Mouse (Mus musculus): ENCODE results near the gene Serpina9. TPM values are rescaled to one million over a fixed set of nuclear protein-coding genes. Genes with fewer than 3 reads are reported as not detected.

Gene Serpina9
- total RNA-seq, 1 experiment: 0.18 TPM

- H3K4me3 ChIP-seq (ENCODE audit: insufficient read depth in 1 of 2, low read depth in 1 of 2, low read length in 2 of 2, poor library complexity in 1 of 2, severe bottlenecking in 1 of 2): no peak overlapping the region
- no peaks in the 10 kb centered on the region for H3K4me1 ChIP-seq (ENCODE audit: control insufficient read depth in 2 of 2, insufficient read depth in 2 of 2, low read length in 2 of 2, poor library complexity in 1 of 2)
- H3K9ac ChIP-seq (ENCODE audit: insufficient read depth, low read depth, low read length, poor library complexity, severe bottlenecking): no peak overlapping the region
- in situ Hi-C loops (cut with MboI; ENCODE audit: low sequenced_read_pairs in 2 of 2, unreplicated experiment in 2 of 2): no loop called here
- TF ChIP-seq MAFK (IDR thresholded peaks at IDR 0.05; ENCODE audit: insufficient read depth, low read depth, low read length): no peak
- TF ChIP-seq HCFC1 (IDR thresholded peaks at IDR 0.05; ENCODE audit: borderline replicate concordance, insufficient read depth, low read length): no peak
- no peak for TF ChIP-seq CHD2 (IDR thresholded peaks at IDR 0.05; ENCODE audit: low read depth, low read length)
- TF ChIP-seq ZNF384 (IDR thresholded peaks at IDR 0.05; ENCODE audit: low read depth, low read length): no peak
- TF ChIP-seq ZC3H11A (IDR thresholded peaks at IDR 0.05; ENCODE audit: borderline replicate concordance, low read depth, low read length): no peak
- no peak for DNase-seq (ENCODE audit: low read depth, low spot score)
- no peak overlapping the region for H3K27ac ChIP-seq (ENCODE audit: insufficient read depth, low read depth, low read length, poor library complexity, severe bottlenecking)
- H3K36me3 ChIP-seq (ENCODE audit: control insufficient read depth, insufficient read depth, low read length, poor library complexity, severe bottlenecking): no peaks in the 10 kb centered on the region
- no peaks in the 10 kb centered on the region for H3K9me3 ChIP-seq (ENCODE audit: control insufficient read depth, insufficient read depth, low read depth, low read length)
Measured at GRCm38 (mm10) chr12:104057050-104057449, 43.5 kb upstream of the Serpina9 start.

GRCm38 (mm10) chr12:104055755-104056154, 42.2 kb upstream of the Serpina9 start:
- no peak for DNase-seq (ENCODE audit: low read depth, low spot score)
- in situ Hi-C loops (cut with MboI; ENCODE audit: low sequenced_read_pairs in 2 of 2, unreplicated experiment in 2 of 2): no loop called here
- Histone ChIP-seq H3K36me3 (ENCODE audit: control insufficient read depth, insufficient read depth, low read length, poor library complexity, severe bottlenecking) (no peaks in the 10 kb centered on the region), H3K9me3 (ENCODE audit: control insufficient read depth, insufficient read depth, low read depth, low read length) (no peaks in the 10 kb centered on the region), H3K4me3 (ENCODE audit: insufficient read depth in 1 of 2, low read depth in 1 of 2, low read length in 2 of 2, poor library complexity in 1 of 2, severe bottlenecking in 1 of 2) (no peak overlapping the region), H3K27ac (ENCODE audit: insufficient read depth, low read depth, low read length, poor library complexity, severe bottlenecking) (no peak overlapping the region), H3K4me1 (ENCODE audit: control insufficient read depth in 2 of 2, insufficient read depth in 2 of 2, low read length in 2 of 2, poor library complexity in 1 of 2) (no peaks in the 10 kb centered on the region), H3K9ac (ENCODE audit: insufficient read depth, low read depth, low read length, poor library complexity, severe bottlenecking) (no peak overlapping the region)
- TF ChIP-seq MAFK (IDR thresholded peaks at IDR 0.05; ENCODE audit: insufficient read depth, low read depth, low read length) (no peak), HCFC1 (IDR thresholded peaks at IDR 0.05; ENCODE audit: borderline replicate concordance, insufficient read depth, low read length) (no peak), CHD2 (IDR thresholded peaks at IDR 0.05; ENCODE audit: low read depth, low read length) (no peak), ZNF384 (IDR thresholded peaks at IDR 0.05; ENCODE audit: low read depth, low read length) (no peak)

- DNase-seq (ENCODE audit: low read depth, low spot score): no peak
- Histone ChIP-seq H3K4me1 (ENCODE audit: control insufficient read depth in 2 of 2, insufficient read depth in 2 of 2, low read length in 2 of 2, poor library complexity in 1 of 2) (no peaks in the 10 kb centered on the region), H3K36me3 (ENCODE audit: control insufficient read depth, insufficient read depth, low read length, poor library complexity, severe bottlenecking) (no peaks in the 10 kb centered on the region), H3K9me3 (ENCODE audit: control insufficient read depth, insufficient read depth, low read depth, low read length) (no peaks in the 10 kb centered on the region), H3K27ac (ENCODE audit: insufficient read depth, low read depth, low read length, poor library complexity, severe bottlenecking) (no peak overlapping the region), H3K9ac (ENCODE audit: insufficient read depth, low read depth, low read length, poor library complexity, severe bottlenecking) (no peak overlapping the region), H3K4me3 (ENCODE audit: insufficient read depth in 1 of 2, low read depth in 1 of 2, low read length in 2 of 2, poor library complexity in 1 of 2, severe bottlenecking in 1 of 2) (no peak overlapping the region)
- TF ChIP-seq HCFC1 (IDR thresholded peaks at IDR 0.05; ENCODE audit: borderline replicate concordance, insufficient read depth, low read length): no peak
- TF ChIP-seq CHD2 (IDR thresholded peaks at IDR 0.05; ENCODE audit: low read depth, low read length): no peak
- TF ChIP-seq ZNF384 (IDR thresholded peaks at IDR 0.05; ENCODE audit: low read depth, low read length): no peak
- TF ChIP-seq MAFK (IDR thresholded peaks at IDR 0.05; ENCODE audit: insufficient read depth, low read depth, low read length): no peak
- no peak for TF ChIP-seq ZC3H11A (IDR thresholded peaks at IDR 0.05; ENCODE audit: borderline replicate concordance, low read depth, low read length)
- in situ Hi-C loops (cut with MboI; ENCODE audit: low sequenced_read_pairs in 2 of 2, unreplicated experiment in 2 of 2): no loop called here
Measured at GRCm38 (mm10) chr12:104053995-104054394, 40.4 kb upstream of the Serpina9 start.

GRCm38 (mm10) chr12:104045713-104046112, 32.2 kb upstream of the Serpina9 start:
- Histone ChIP-seq H3K36me3 (ENCODE audit: control insufficient read depth, insufficient read depth, low read length, poor library complexity, severe bottlenecking) (no peaks in the 10 kb centered on the region), H3K9me3 (ENCODE audit: control insufficient read depth, insufficient read depth, low read depth, low read length) (no peaks in the 10 kb centered on the region), H3K4me1 (ENCODE audit: control insufficient read depth in 2 of 2, insufficient read depth in 2 of 2, low read length in 2 of 2, poor library complexity in 1 of 2) (no peaks in the 10 kb centered on the region), H3K9ac (ENCODE audit: insufficient read depth, low read depth, low read length, poor library complexity, severe bottlenecking) (no peak overlapping the region), H3K4me3 (ENCODE audit: insufficient read depth in 1 of 2, low read depth in 1 of 2, low read length in 2 of 2, poor library complexity in 1 of 2, severe bottlenecking in 1 of 2) (no peak overlapping the region), H3K27ac (ENCODE audit: insufficient read depth, low read depth, low read length, poor library complexity, severe bottlenecking) (no peak overlapping the region)
- no peak for TF ChIP-seq MAFK (IDR thresholded peaks at IDR 0.05; ENCODE audit: insufficient read depth, low read depth, low read length)
- no peak for TF ChIP-seq CHD2 (IDR thresholded peaks at IDR 0.05; ENCODE audit: low read depth, low read length)
- no peak for TF ChIP-seq ZNF384 (IDR thresholded peaks at IDR 0.05; ENCODE audit: low read depth, low read length)
- TF ChIP-seq HCFC1 (IDR thresholded peaks at IDR 0.05; ENCODE audit: borderline replicate concordance, insufficient read depth, low read length): no peak
- no peak for TF ChIP-seq ZC3H11A (IDR thresholded peaks at IDR 0.05; ENCODE audit: borderline replicate concordance, low read depth, low read length)
- no peak for DNase-seq (ENCODE audit: low read depth, low spot score)
- in situ Hi-C loops (cut with MboI; ENCODE audit: low sequenced_read_pairs in 2 of 2, unreplicated experiment in 2 of 2): no loop called here

GRCm38 (mm10) chr12:104044343-104044742, 30.8 kb upstream of the Serpina9 start, which contains the start of gene Serpina12:
Gene Serpina12 (minus strand): TSS chr12:104044443.
- H3K36me3 ChIP-seq (ENCODE audit: control insufficient read depth, insufficient read depth, low read length, poor library complexity, severe bottlenecking): no peaks in the 10 kb centered on the region
- no peak within 1 kb of the TSS for H3K9ac ChIP-seq (ENCODE audit: insufficient read depth, low read depth, low read length, poor library complexity, severe bottlenecking)
- DNase-seq (ENCODE audit: low read depth, low spot score): no peak
- H3K9me3 ChIP-seq (ENCODE audit: control insufficient read depth, insufficient read depth, low read depth, low read length): no peaks in the 10 kb centered on the region
- in situ Hi-C loops (cut with MboI; ENCODE audit: low sequenced_read_pairs in 2 of 2, unreplicated experiment in 2 of 2): no loop called here
- no peaks in the 10 kb centered on the region for H3K4me1 ChIP-seq (ENCODE audit: control insufficient read depth in 2 of 2, insufficient read depth in 2 of 2, low read length in 2 of 2, poor library complexity in 1 of 2)
- no peak within 1 kb of the TSS for H3K27ac ChIP-seq (ENCODE audit: insufficient read depth, low read depth, low read length, poor library complexity, severe bottlenecking)
- no peak for TF ChIP-seq MAFK (IDR thresholded peaks at IDR 0.05; ENCODE audit: insufficient read depth, low read depth, low read length)
- no peak within 1 kb of the TSS for H3K4me3 ChIP-seq (ENCODE audit: insufficient read depth in 1 of 2, low read depth in 1 of 2, low read length in 2 of 2, poor library complexity in 1 of 2, severe bottlenecking in 1 of 2)

Data from ES-E14 (cell line).